In genomic region chr9:41563376-41563775, GRCm38 (mm10) we compare ENCODE assay signal across 25 mouse cellular contexts.
A peak's percentile ranks its signal among the peaks of the same experiment; 100 is the strongest.
DNase-seq lines count a peak whose midpoint lies in the region; ATAC-seq lines count a peak whose summit lies in the region.
"Had no signal": no experiment of that assay in that cellular context is flagged by ENCODE, and none has a peak within 500 bp of the region (broad histone marks: within the 10 kb centered on the region; RNA-seq: fewer than 3 reads in every experiment).

No protein-coding gene starts in this region.

- no peaks in the 10 kb centered on the region for H3K27me3 ChIP-seq in forebrain, embryonic 11.5 days (ENCODE audit: control insufficient read depth, insufficient read depth, low read length)
- H3K27me3 ChIP-seq: CH12.LX, Patski had no signal

- intact Hi-C loops in heart, postnatal 36 days (cut with DNase I) = no loop called here

- DNase-seq in heart, adult 11 months = peak; percentile 11
- no peak for DNase-seq in heart, postnatal 36 days
- DNase-seq in ES-CJ7 (ENCODE audit: low read depth, low spot score) (peak; percentile 32), R1 (ENCODE audit: low read depth, low spot score) (peak; percentile 77), ZHBTc4 (ENCODE audit: low read depth, low spot score) (peak; percentile 61)
- no peak for DNase-seq in urinary bladder, postnatal 14 days (ENCODE audit: low spot score)
- DNase-seq in forebrain, embryonic 11.5 days (ENCODE audit: low spot score) = no peak
- no peak for DNase-seq in spleen, adult 18-20 months
- DNase-seq: adrenal gland, adult 2 months; adrenal gland, adult 8-10 months; adrenal gland, postnatal 10 days; adrenal gland, postnatal 14 days; adrenal gland, postnatal 25 days; adrenal gland, postnatal 36 days; B cell, adult 2 months; cerebellum, adult 11 months; cerebellum, adult 11-12 months; cerebellum, adult 18-20 months; cerebellum, adult 2 months; cerebellum, adult 8-10 months had no signal

- no peak for ATAC-seq in forebrain, embryonic 11.5 days (replicated peaks; ENCODE audit: low FRiP score)
- ATAC-seq: activated CD4-positive, CD25-positive, alpha-beta regulatory T cell, adult 4 months; CD4-positive, CD25-positive, alpha-beta regulatory T cell, adult 4 months; Patski had no signal

- H3K9ac ChIP-seq in forebrain, embryonic 11.5 days (ENCODE audit: low read length) = no peak overlapping the region

- 91% methylated on average over 2 of the region's 2 CpGs for WGBS in forebrain, embryonic 11.5 days

- H3K4me1 ChIP-seq in forebrain, embryonic 11.5 days (replicated peaks; ENCODE audit: control insufficient read depth, insufficient read depth, low read length) = no peaks in the 10 kb centered on the region

- H3K4me3 ChIP-seq in forebrain, embryonic 11.5 days (ENCODE audit: low read depth, low read length) = no peak overlapping the region

- no peak overlapping the region for H3K4me2 ChIP-seq in forebrain, embryonic 11.5 days (ENCODE audit: low read depth, low read length, severe bottlenecking)

- no peak overlapping the region for H3K27ac ChIP-seq in forebrain, embryonic 11.5 days (ENCODE audit: low read depth, low read length)

- no peaks in the 10 kb centered on the region for H3K9me3 ChIP-seq in forebrain, embryonic 11.5 days (ENCODE audit: control insufficient read depth, low read length)
- H3K9me3 ChIP-seq: G1E had no signal

- H3K36me3 ChIP-seq in forebrain, embryonic 11.5 days (ENCODE audit: control insufficient read depth, insufficient read depth, low read length) = no peaks in the 10 kb centered on the region
- H3K36me3 ChIP-seq: G1E had no signal

Comparison
In these comparisons a context has a peak if more than half of its experiments do, and no peak if none do; other contexts are left out.
1. DNase-seq: peak in heart, adult 11 months (single experiment), ES-CJ7 (single experiment), R1 (single experiment) and ZHBTc4 (single experiment); none in heart, postnatal 36 days (0 of 2), urinary bladder, postnatal 14 days (single experiment), forebrain, embryonic 11.5 days (single experiment) and spleen, adult 18-20 months (0 of 2).